Mouse (Mus musculus) heart, adult 2 months (tissue): ENCODE measurements around the gene Nphp3.

ENCODE experiments used
- CTCF ChIP-seq: fragments of 200-600 bp; IDR thresholded peaks from 2 replicates; pipeline ENCODE4 v1.8.1; 2022; ENCODE audit warnings: antibody characterized with exemption, mild to moderate bottlenecking, moderate library complexity
- EP300 ChIP-seq: fragments of 200-500 bp; IDR thresholded peaks from 2 replicates; pipeline ENCODE4 v1.6.1; 2011; ENCODE audit warnings: low read depth, low read length, control low read depth; ENCODE audit not compliant: insufficient read depth
- POLR2A ChIP-seq: fragments of 200-500 bp; IDR thresholded peaks from 2 replicates; pipeline ENCODE4 v1.6.1; 2011; ENCODE audit warnings: mild to moderate bottlenecking, low read depth, low read length, control low read depth; ENCODE audit not compliant: insufficient read depth

DNA sequence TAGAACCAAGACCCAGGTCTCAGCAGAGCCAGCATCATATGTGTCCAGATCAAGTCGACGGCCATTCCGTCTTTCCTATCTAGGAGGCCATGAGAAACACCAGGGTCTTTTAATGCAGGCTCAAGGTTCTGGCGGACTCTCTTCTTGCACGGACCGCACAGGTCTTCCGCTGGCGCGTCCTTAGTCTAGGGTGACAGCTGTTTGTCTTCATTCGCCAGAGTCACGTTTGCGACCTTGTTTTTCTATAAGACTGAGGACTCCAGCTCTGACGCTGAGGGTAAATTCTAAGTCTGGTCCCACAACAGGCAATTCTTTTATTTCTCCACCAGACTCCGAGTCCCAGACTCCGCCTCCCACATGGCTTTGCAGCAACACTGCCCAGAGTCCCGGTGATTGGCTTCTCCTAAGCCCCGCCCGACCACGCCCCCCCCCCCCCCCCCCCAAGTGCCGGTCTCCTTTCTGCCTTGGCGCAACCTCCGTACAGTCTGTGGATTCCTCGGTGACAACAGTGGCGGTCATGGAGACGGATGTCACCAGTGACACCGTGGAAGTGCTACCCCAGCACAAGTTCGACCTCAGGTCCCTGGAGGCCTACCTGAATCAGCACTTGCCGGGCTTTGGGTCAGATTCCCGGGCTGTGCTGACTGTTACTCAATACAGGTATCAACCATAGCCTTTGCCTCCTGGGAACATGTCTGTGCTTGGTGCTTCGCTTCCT, 61.1 kb downstream of the Nphp3 start, which contains the start of gene Acad11:
- TF ChIP-seq CTCF (no peak), POLR2A (peak; percentile 85), EP300 (peak; percentile 49; the same call in 1 of the 2 replicates)
